Mouse (Mus musculus) MEL (cell line): Measurements from ENCODE around the gene Ppp4r2.
A peak's percentile ranks its signal among the peaks of the same experiment; 100 is the strongest.

ENCODE experiments used
- E2F4 ChIP-seq: IDR thresholded peaks from 2 replicates; pipeline ENCODE4 v1.6.1; 2011; ENCODE audit warnings: low read depth, low read length, improper control_type of control experiment, borderline replicate concordance
- EP300 ChIP-seq, 2 experiments: IDR thresholded peaks; 2 replicates each; pipeline ENCODE4 v1.6.1; 2011; ENCODE audit warnings: improper control_type of control experiment in 2 of 2, low read length in 2 of 2, low read depth in 1 of 2, mild to moderate bottlenecking in 1 of 2
- MEF2A ChIP-seq: IDR thresholded peaks from 2 replicates; pipeline ENCODE4 v1.6.1; 2014; ENCODE audit warnings: low read depth, mild to moderate bottlenecking, inconsistent platforms, low read length, improper control_type of control experiment; ENCODE audit not compliant: poor library complexity, insufficient replicate concordance, severe bottlenecking; ENCODE audit errors: extremely low read depth
- POLR2A ChIP-seq, 2 experiments: IDR thresholded peaks; 2 replicates each; pipeline ENCODE4 v1.6.1; 2011 to 2012; ENCODE audit warnings: low read length in 2 of 2, mild to moderate bottlenecking in 2 of 2, control low read depth in 1 of 2, improper control_type of control experiment in 1 of 2, low read depth in 1 of 2, moderate library complexity in 1 of 2; ENCODE audit not compliant: control insufficient read depth in 1 of 2, insufficient read depth in 1 of 2, poor library complexity in 1 of 2

GRCm38 (mm10) chr6:100834489-100835160 is 1.2 kb downstream of the Ppp4r2 start:
- TF ChIP-seq POLR2A (IDR thresholded peaks at IDR 0.05; ENCODE audit: control insufficient read depth in 1 of 2, insufficient read depth in 1 of 2, low read depth in 1 of 2, low read length in 2 of 2, poor library complexity in 1 of 2): no peak
- 0 out of 4 replicates have a peak, but pooled peaks of 1 of the 2 experiments have one; percentile 16 for TF ChIP-seq EP300 (IDR thresholded peaks at IDR 0.05; ENCODE audit: low read depth in 1 of 2, low read length in 2 of 2)
- no peak for TF ChIP-seq E2F4
- no peak for TF ChIP-seq MEF2A
